Mouse (Mus musculus): ENCODE results near the gene Tmem110.
A peak's percentile ranks its signal among the peaks of the same experiment; 100 is the strongest.

The Tmem110 gene

DNA sequence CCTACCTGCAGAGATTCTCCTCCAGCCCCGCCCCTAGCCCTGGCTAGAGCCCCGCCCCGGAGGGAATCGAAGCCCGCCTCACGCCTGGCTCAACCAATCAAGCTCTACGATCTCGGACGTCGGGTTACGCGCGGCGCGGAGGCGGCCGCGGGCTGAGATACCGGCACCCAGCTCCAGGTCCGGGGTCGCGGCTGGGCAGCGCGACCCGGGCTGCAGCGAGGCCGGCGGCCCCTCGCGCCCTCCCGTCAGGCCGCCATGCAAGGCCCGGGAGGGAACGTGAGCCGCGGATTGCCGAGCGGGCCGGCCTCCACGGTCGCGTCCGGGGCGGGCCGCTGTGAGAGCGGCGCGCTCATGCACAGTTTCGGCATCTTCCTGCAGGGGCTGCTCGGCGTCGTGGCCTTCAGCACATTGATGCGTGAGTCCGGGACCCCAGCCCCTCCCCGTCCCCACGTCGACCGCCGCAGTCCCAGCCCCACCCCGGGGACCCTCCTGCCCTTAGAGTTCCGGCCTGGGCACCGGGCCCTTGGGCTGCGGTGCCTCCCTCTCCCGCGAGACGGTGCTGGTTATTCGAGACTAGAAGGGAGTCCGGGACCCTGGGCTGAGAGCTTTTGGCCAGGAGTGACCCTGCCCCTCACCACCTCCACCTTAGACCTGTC, at the start of gene Tmem110:
Tmem110 (plus strand) TSS at position 115 of the 656 bp plus-strand sequence.
- DNase-seq = peak; percentile 90 to 93

DNA sequence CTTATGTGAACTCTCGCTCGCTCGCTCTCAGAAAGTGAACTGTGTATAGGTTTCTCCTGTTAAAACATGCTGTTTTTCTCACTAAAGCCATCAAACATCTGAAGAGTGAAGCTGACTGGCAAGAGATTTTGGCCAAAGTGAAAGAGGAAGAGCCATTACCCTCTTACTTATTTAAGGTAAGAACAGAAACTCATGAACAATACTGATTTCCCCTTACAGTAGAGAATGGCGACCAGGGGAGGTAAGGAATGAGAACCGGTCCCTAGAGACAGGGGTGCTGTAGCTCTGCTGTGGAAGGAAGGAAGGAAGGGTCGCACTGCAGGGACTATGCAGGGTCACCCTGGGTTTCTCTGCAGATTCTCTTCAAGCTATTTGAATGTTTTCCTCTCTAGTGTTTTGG, 40.8 kb upstream of the Tmem110 start:
- DNase-seq = no peak

DNA sequence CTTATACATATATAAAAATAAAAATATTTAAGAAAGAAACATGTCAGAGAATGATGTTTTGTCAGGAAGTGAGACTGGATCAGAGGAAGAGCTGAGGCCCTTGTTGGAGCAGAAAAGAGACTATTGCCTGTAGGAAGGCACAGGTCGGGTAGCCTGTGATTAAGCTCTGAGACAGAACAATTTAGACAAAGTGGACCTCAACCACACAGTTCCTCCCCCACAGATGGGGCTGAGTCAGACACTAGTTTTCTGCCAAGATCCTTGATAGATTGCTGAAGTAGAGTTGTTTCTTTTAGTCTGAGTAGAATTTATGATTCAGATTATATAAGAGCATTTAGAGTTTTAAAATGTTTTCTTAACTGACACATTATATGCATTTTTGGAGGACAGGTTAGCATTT, 35.9 kb upstream of the Tmem110 start:
- no peak for DNase-seq

DNA sequence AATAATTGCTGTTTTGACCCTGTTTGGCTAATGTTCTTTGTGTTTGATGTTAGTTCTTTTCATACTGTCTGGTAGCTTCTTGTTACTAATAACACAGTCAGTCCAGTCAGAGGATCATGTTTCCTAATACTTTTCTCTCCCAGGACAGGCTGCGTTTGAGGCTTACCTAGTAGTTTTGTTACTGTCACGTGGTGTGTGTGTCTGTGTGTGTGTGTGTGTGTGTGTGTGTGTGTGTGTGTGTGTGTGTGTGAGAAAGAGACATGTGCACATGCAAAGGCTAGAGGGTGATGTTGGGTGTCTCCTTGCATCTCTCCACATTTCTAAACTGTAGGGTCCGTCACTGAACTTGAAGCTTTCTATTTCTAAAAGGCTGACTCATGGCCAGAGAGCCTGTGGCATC, 32.5 kb upstream of the Tmem110 start:
- DNase-seq = no peak

DNA sequence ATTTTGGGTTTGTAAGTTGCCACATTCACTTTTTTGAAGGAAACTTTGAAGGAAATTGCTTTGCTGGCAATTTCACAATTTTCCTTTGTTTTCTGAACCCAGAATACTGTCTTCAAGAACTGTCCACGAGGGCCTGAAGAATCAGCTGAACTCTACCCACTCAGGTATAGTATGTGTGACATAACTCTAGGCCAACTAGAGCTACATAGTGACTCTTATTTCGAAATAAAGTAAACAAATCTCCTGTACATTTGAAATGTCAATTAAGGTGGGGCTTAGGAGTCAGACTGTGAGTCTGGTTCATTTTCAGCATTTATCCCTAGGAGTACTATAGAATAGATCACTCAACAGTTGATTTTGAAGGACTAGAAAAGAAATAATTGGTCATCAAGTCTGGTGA, 23.6 kb upstream of the Tmem110 start:
- DNase-seq = no peak

DNA sequence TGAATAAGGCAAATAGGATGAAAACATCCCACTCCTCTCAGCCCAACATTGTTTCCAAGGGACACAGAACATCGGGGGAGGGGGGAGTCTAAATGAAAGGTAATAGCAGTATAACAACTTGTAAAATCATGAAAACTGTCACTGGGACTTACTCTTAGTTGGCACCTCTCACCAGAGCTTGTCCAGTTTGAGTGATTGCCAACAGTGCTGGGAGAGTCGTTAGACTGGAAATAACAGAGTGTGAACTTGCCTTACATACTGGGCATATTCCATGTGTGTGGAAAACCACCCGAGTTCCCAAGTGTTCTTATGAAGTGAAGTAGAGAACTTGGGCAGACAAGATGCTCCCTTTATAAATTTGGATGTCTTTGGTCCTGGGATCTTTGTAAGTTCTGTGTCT, 4.3 kb upstream of the Tmem110 start:
- DNase-seq = no peak

DNA sequence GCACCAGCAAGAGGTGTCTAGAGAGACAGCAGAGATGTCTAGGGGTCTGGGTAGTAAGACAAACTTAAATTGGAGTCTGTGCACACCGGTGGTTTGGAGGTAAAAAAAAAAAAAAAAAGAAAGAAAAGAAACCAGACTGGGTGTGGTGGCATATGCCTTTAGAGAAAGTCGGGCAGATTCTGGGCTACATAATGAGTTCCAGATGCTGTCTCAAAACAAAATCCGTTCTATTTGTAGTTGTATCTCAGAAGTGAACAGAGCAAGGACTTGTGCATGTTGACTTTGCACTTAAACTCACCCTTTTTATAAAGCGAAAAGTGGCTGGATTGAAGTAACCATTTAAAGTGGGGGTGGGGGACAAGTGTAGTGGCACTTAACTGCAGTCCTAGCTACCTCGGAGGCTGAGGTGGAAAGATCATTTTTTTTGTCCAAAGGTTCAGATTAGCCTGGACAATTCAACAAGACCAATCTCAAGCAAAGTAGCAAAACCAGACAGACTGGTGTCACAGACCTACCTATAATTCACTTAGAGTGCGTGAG, 864 bp upstream of the Tmem110 start:
- no peak for DNase-seq

DNA sequence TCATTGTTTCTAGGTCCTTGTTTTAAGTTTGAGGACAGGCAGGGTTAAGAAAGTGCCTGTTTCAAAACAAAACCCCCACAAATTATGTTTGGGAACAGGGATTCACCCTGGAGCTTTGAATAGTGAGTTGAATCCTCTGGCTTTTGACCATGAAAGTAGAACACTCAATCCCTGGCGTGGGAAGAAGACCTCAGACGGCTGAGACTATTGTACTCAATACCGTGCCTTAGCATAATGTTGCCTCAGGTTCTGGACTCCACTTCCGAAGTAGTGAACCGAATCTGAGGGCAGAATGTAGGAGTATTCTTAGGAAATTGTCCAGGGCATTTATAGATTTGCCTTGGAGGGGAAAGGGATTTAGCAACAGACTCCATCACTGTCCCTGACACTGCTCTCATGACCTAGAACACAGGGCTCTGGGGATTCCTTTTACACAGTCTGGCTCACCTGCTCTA, 342 bp upstream of the Tmem110 start:
- DNase-seq = no peak

DNA sequence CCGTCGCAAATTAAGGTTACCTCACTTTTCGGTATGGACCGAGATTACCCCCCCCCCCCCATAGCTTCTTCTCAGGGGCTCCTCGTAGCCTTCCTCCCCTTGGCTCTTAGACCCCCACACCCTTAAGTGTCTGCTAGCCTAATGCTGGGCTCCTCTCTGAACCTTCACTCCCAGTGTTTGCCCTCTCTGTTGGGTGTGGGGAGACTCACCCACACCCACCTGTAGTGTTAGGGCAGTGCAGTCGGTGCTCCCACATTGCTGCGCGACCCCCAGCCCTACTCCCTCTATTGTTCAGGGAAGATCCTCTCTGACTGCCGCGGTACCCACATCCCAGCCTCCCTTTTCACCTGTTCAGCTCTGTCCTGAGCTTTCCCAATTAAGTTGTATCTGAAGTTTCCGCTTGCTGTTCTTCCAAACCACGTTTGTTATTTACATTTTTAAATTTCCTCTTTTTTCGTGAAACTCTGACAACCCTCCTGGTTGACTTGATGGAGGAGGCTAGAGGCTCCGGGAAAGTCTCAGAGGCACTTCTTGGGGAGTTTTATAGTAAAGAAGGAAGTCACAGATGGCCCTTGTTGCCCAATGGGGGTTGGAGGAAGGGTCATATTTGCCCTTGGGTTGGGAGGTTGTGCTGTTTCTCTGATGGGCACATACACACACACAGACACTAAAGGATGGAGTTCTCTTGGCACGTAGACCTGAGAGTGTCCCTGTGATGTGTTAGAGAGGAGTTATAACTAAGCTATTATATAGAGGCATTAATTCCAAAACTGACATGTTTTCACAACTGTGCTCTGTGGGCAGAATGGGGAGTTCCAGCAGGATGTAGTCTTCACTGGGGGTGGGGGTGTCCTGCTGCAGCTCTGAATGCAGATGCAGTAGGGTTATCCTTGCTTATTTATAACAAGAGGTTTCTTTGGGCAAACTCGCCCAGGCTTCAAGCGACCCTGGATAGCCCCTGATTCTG, 1.1 kb downstream of the Tmem110 start:
- DNase-seq = no peak

DNA sequence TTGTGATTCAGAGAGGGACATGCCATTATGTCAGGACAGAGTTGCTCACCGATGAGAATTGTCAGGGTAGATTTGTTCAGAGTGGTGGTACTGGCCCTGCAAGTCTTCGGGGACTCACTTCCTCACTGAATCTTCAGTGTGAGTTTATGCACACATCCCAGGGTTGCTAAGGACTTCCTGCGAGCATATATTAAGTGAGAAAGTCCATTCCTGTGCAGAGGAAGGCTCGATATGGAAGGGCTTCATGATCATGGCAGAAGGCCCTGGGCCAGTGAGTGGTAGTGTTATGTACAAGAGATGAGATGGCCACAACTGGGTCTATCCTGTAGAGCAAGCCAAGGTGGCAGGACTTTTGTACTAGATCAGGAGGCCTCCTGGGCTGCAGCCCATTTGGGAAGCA, 2.1 kb downstream of the Tmem110 start:
- DNase-seq = no peak

DNA sequence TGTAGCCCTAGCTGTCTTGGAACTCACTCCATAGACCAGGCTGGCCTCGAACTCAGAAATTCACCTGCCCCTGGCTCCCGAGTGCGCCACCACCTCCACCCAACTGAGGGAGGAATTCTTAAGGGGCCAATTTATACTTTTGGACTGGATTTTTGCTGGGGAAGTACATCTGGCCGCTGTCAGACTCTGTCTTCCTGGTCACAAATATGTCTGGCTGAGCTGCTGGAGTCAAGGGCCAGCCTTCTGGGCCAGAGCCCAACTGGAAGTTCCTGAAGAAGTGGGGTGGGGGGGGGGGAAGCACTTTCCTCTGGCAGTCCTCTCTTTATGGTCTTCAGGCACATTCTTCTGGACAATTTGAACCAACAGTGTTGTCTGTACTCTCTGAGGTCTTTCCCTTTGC, 2.7 kb downstream of the Tmem110 start:
- no peak for DNase-seq

DNA sequence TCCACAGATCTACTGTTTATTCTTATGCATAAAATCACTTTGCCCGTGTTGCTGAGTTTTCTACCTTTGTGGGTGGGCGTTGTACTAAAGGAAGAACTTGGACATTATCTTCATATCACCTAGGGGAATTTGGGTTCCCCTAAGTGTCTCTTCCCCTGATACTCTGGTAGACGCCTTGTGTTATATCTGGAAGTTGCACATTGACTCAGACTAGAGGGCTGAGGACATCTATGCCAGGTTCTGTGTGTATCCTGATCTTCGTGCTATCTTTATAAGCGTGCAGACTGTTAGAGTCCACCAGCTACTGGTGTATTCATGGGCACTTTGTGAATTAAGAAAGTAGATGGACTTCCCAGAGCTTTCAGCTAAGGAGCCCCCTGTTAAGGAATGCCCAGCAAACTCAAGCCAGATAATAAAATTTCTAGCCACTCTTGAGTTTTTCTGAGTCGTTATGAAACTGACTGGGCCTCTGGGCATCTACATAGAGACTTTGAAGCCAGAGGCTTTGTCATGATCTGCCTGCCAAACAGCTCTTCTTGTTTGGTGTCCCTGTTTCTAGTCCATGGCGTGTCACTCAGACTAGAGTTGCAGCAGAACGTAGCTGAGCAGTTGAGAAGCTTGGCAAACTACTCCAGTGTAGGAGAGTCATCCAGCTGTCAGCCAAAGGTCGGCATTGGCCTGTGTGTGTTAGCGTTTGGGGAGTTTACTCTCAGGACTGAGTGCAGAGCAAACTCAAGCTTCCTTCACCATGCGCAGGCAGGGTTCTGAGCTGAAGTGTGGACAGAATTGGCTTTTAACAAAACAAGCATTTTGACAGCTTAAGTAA, 3.5 kb downstream of the Tmem110 start:
- peak; percentile 33 to 36 for DNase-seq

DNA sequence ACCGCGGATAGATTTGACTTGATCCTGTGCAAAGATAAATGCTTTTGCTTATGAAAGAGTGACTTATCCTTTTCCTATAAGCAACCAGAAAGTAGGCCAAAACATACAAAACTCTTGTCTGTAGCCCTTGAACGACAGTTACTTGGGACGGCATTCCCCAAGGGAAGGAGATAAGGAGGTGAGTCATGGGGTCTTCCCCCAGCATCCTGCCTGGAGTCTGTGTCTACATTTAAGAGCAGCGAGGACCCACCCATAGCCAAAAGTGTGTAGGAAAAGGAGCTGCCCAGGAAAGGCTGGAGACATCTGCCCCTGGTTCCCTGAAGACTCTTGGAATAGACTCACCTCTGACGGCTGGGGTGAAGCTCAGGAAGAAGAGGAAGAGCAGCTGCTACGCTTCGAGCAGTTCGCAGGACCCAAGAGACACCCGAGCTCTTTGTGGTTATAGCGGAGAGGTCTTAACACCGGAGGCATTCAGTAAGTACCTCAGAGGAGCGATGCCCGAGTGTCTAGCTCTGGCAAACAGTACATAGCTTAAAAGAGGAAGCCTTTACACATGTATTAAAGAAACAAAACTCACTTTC, 12.1 kb downstream of the Tmem110 start:
- DNase-seq = no peak

DNA sequence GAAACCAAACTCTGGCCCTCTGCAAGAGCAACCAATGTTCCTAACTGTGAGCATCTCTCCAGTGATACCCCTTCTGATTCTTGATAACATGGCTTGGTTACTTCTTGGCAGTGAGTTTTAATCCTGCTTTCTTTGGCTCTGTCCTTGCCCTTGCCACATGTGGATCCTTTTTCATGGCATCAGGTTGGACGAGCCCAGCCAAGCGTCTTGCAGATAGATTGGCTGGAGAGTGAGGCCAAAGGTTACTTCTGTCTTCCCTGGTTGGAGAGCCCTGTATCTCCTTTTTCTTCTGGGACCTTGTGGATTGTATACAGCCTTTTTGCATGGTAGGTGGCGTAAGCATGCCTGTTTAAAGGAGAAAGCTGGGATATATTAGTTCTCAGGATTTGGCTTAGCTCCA, 18.3 kb downstream of the Tmem110 start:
- no peak for DNase-seq

DNA sequence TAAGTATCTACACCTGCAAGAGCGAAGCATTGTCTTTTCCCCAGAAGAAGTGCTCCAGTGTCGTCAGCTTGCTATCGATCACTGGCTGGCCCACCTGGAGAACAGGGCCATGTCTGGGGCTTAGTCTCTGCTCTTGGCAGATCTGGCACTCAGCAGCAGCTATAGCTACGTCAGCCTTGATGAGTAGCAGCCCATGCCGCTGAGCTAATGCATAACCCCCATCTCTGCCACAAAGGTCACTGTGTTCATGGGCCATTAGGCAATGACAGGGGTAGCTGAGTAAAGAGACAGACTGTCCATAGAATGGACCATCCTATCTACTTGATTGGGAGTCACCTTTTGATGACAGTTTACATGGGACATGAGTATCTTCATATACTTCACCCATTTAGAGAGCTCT, 25.1 kb downstream of the Tmem110 start:
- DNase-seq = no peak

DNA sequence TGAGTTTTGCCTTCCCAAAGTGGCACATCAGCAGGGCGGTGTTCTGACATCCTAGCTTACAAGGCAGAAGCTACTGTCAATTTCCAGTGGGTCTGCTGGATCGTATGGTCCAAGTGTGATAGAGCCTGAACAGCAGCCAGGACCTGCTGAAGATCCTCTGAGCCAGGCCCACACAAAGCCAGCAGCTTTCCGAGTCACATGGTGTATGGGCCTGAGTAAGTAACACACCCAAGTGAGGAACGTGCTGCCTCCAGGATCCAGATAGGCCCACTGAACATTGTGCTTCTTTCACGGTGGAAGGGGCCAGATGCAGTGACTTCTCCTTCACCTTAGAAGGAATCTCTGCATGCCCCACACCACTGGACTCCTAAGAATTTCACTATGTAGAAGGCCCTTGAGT, 26.9 kb downstream of the Tmem110 start:
- DNase-seq = no peak

DNA sequence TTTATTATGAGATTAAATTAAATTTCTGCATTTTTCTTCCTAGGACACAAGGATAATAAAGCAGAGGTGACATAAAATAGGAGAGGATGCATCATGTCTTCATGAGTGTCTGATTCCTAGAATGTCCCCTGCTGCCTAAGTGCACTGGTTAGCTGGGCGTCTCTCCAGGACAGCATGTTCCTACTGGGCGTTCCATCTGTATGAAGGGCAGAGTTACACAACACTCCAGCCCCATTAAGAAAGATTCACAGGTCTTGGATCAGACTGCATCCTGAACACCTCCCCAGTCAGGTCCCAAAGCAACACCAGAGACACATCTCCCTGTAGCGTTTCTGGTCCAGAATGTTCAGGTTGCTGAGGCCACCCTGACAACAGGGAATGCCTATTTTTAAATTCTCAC, 29.9 kb downstream of the Tmem110 start:
- no peak for DNase-seq

DNA sequence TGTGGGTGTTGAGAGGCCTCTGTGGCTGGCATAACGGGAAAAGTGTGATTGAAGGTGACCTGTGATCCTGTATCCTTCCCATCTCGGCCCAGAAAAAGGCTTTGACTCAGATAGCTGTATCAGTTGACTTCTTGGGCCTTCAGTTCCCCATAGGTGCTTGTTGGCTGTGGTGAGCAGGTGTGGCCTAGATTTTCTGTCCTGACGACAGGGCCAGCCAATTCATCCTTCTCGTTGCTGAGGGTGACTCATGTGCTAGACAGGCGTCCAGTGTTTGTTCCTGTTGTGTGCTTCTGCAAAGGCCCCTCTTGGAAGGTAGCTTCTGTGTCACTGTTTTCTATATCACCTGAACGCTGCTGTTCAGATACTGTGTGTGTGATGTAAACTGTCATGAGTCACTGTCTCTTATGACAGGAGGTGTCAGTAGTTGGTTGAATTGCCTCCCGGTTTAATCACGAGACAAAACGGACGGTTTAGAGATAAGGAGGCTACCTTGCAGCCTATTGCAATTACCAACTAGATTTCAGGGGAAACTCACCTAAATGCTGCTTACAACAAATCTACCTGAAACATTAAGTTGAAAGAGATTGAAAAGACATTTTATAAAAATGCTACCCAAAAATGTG, 31.6 kb downstream of the Tmem110 start:
- no peak for DNase-seq

DNA sequence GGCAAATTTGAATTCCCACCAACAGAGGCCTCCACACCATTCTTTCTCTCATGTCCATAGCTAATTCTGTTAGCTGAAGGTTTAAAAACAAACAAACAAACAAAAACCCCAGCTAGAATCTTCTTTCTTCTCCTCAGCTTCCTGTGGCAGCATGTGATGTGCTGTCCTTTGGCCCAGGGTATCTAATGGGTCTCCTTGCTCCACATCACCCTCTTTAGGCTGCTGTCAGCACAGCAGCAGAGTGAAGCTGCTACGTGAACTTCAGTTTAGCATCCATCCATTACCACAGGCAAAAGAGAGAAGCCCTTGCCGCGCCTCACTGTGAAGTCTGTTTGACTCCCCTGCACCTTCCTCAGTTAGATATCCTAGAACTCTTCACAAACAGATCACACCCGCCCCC, 32.6 kb downstream of the Tmem110 start:
- DNase-seq = peak in 1 of 2 experiments; percentile 52

DNA sequence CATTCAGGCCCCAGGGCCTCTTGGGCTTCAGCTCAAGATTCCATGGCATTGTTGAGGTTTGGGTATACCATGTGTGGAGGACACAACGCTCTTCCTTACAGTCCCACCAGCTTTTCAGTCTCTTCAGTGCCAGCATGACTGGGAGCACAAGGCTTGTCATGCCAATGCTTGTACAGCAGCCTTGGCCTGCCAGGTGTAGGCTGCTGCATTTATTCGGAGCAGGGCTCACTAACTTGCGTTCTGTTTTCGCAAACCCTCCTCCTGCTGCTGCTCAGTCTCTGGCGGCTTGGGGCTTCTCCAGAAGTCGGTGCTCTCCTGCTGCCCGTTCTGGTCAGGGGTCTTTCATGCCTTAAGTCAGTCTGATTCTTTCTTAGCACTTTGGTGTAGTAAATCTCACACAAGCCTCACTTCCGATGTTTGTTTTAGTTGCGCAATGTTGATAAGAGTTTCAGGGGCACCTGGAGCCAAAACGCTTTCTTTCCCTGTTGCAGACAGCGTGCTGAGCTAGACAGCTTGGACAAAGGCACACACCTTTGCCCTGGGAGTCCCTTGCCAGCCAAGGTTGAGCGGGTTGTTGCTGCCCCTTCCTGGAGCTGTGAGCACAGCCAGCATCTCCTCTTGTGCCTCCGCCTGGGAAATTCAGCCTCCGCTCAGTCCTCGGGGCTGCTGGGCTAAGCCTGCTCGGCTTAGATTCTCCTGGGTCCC, 36.2 kb downstream of the Tmem110 start:
- DNase-seq = no peak

DNA sequence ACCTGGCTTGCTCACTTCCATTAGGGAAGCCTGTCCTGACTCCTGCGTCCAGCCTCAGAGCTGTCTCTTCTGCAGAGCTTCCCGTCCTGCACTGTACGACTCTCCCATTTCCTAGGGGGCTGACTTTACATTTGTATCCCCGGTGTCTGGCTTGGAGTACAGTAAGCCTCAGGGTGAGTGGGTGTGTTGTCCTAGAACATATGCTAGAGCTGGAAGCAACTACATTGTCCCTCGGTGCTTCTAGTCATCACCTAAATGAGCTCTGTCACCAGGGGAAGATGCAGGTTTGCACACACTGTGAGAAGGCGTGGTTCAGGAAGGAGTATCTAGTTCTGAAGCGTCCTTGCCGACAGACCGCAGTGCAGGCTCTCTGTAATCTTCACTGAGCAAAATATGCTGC, 37.0 kb downstream of the Tmem110 start:
- DNase-seq = no peak

DNA sequence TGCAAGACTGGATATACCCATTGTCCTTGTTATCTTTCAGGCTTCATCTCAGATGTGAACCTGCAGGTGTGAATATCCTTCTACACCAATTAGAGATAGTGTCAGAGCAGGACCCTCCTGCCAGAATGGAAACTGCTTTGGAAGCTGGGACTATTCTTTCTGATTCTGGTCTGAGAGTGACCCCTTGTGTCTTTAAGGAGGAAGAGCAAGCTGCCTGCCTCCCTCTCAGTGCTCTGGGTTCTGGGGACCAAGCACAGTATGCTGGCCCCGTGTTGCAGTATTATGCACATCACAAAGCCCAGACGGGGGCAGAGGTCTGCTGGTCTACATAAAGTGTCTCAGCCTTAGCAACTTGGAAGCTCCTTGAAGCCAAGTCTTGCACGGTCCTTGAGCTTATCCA, 39.9 kb downstream of the Tmem110 start:
- no peak for DNase-seq
